ENCODE assay signal across 7 mouse cellular contexts in the genomic region with DNA sequence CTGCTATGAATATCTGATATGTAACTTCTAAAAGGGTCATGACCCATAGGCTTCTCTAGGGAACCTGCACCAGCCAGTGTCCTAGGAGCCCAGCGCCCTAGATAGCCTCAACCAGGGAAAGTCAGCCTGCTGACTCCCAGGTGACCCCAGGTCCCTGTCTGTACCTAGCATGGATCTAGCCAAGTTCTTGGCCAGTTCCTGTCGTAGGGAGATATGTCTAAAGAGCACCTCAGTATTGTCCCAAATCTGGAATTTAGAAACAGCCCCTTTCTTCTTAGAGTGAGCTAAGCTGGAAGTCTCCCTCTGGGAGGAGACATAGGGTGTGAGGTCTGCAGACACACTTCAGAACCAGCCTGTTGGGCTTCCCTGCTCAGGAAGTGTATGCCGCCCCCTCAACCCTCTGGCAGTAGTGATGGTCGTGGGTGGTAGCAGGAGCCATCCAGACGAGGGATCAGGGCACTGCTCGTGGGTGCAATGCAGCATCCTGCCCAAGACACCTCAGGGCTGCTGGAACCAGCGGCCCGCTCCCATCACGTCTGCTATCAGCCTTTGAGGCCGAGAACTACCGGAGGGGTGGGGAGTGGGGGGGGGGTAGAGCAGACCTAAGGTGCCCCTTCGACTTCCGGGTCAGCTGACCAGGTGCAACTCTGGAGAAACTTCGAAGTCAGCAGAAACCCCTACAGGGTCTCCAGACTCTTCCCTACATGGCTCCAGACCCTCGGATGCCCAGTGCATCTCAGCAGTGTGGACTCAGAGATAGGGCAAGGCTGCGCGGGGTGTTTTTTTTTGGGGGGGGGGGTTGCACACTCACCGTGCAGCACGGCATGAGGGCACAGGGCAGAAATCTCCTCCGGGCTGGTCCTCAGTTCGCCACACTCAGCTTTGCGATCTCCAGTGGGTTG. TPM values are rescaled to one million over a fixed set of nuclear protein-coding genes. Genes with fewer than 3 reads are reported as not detected.
DNase-seq lines count a peak whose midpoint lies in the region; ATAC-seq and TF ChIP-seq lines count a peak whose summit lies in the region.

A gene (minus strand): TSS at position 861 of the 902 bp plus-strand sequence.

- TF ChIP-seq CTCF in testis, adult 2 months (IDR thresholded peaks at IDR 0.05; ENCODE audit: control insufficient read depth, insufficient read depth, insufficient replicate concordance, low read depth, low read length) = no peak

- no peaks in the 10 kb centered on the region for H3K27me3 ChIP-seq in testis, adult 2 months (ENCODE audit: control insufficient read depth, insufficient read depth, low read length)
- peaks cover 5% of the 10 kb centered on the region; the same call in 1 of the 2 replicates for H3K27me3 ChIP-seq in embryonic facial prominence, embryonic 11.5 days (ENCODE audit: control insufficient read depth, insufficient read depth, low read length)
- H3K27me3 ChIP-seq in heart, embryonic 15.5 days = peaks cover 41% of the 10 kb centered on the region
- peaks cover 15% of the 10 kb centered on the region for H3K27me3 ChIP-seq in neural tube, embryonic 14.5 days (ENCODE audit: control insufficient read depth, insufficient read depth, low read length)

- no peak for DNase-seq in testis, postnatal 14 days (ENCODE audit: low spot score)
- no peak for DNase-seq in embryonic facial prominence, embryonic 11.5 days (ENCODE audit: low spot score)
- no peak for DNase-seq in left cerebral cortex, postnatal 10 days (ENCODE audit: extremely low spot score in 1 of 2, low spot score in 2 of 2)
- DNase-seq in yolk sac, embryonic 10.5 days (ENCODE audit: low spot score) = no peak

- H3K27ac ChIP-seq in testis, adult 2 months (ENCODE audit: control insufficient read depth, insufficient read depth, low read depth, low read length) = no peak within 1 kb of the TSS
- H3K27ac ChIP-seq in embryonic facial prominence, embryonic 11.5 days (replicated peaks; ENCODE audit: low read depth, low read length) = no peak within 1 kb of the TSS
- no peak within 1 kb of the TSS for H3K27ac ChIP-seq in heart, embryonic 15.5 days
- no peak within 1 kb of the TSS for H3K27ac ChIP-seq in neural tube, embryonic 14.5 days (ENCODE audit: low read depth, low read length)

- H3K36me3 ChIP-seq in testis, adult 2 months (ENCODE audit: control insufficient read depth, insufficient read depth, low read length) = no peaks in the 10 kb centered on the region
- H3K36me3 ChIP-seq in embryonic facial prominence, embryonic 11.5 days (replicated peaks; ENCODE audit: control insufficient read depth, insufficient read depth, low read depth, low read length) = no peaks in the 10 kb centered on the region
- no peaks in the 10 kb centered on the region for H3K36me3 ChIP-seq in heart, embryonic 15.5 days
- H3K36me3 ChIP-seq in neural tube, embryonic 14.5 days (ENCODE audit: control insufficient read depth, insufficient read depth, low read length) = no peaks in the 10 kb centered on the region

- ATAC-seq in embryonic facial prominence, embryonic 11.5 days (replicated peaks; ENCODE audit: insufficient number of reproducible peaks, low FRiP score, low TSS enrichment, low read depth) = no peak
- 0 out of 2 replicates have a peak, but pooled peaks have one; percentile 1 for ATAC-seq in heart, embryonic 15.5 days (replicated peaks; ENCODE audit: insufficient number of reproducible peaks, insufficient read depth, low FRiP score, low read depth)
- ATAC-seq in neural tube, embryonic 14.5 days (ENCODE audit: low read depth) = peak; percentile 8; the same call in 1 of the 2 replicates

- H3K9ac ChIP-seq in embryonic facial prominence, embryonic 11.5 days (replicated peaks; ENCODE audit: low read length) = peak within 1 kb of the TSS; percentile 47
- H3K9ac ChIP-seq in heart, embryonic 15.5 days = peak within 1 kb of the TSS; percentile 44; the same call in 1 of the 2 replicates
- peak within 1 kb of the TSS; percentile 41 for H3K9ac ChIP-seq in neural tube, embryonic 14.5 days (replicated peaks; ENCODE audit: low read depth, low read length)

- no peaks in the 10 kb centered on the region; the same call in 1 of the 2 replicates for H3K4me1 ChIP-seq in testis, adult 2 months (ENCODE audit: control insufficient read depth, insufficient read depth, low read length)
- no peaks in the 10 kb centered on the region; the same call in 1 of the 2 replicates for H3K4me1 ChIP-seq in embryonic facial prominence, embryonic 11.5 days (ENCODE audit: control insufficient read depth, insufficient read depth, low read length)
- peaks cover 23% of the 10 kb centered on the region for H3K4me1 ChIP-seq in heart, embryonic 15.5 days (replicated peaks)
- H3K4me1 ChIP-seq in neural tube, embryonic 14.5 days (ENCODE audit: control insufficient read depth, insufficient read depth, low read length) = 0 out of 2 replicates have a peak, but pooled peaks cover 7% of the 10 kb centered on the region

- intact Hi-C loops in left cerebral cortex, postnatal 10 days (cut with DNase I) = no loop called here

- 27% methylated on average over 22 of the region's 22 CpGs for WGBS in embryonic facial prominence, embryonic 11.5 days
- 21% methylated on average over 22 of the region's 22 CpGs for WGBS in heart, embryonic 15.5 days
- 31% methylated on average over 22 of the region's 22 CpGs for WGBS in neural tube, embryonic 14.5 days

- H3K4me2 ChIP-seq in embryonic facial prominence, embryonic 11.5 days (ENCODE audit: low read depth, low read length) = peak within 1 kb of the TSS; percentile 70
- peak within 1 kb of the TSS; percentile 85 for H3K4me2 ChIP-seq in heart, embryonic 15.5 days
- H3K4me2 ChIP-seq in neural tube, embryonic 14.5 days (ENCODE audit: low read depth, low read length) = peak within 1 kb of the TSS; percentile 78

- H3K9me3 ChIP-seq in embryonic facial prominence, embryonic 11.5 days (replicated peaks; ENCODE audit: control insufficient read depth, low read length) = no peaks in the 10 kb centered on the region
- no peaks in the 10 kb centered on the region for H3K9me3 ChIP-seq in heart, embryonic 15.5 days (replicated peaks)
- H3K9me3 ChIP-seq in neural tube, embryonic 14.5 days (ENCODE audit: control insufficient read depth, low read length) = no peaks in the 10 kb centered on the region

- TF ChIP-seq POLR2A in testis, adult 2 months (IDR thresholded peaks at IDR 0.05; ENCODE audit: control insufficient read depth, low read depth, low read length) = 0 out of 2 replicates have a peak, but pooled peaks have one; percentile 44

- peak within 1 kb of the TSS; percentile 5; the same call in 1 of the 2 replicates for H3K4me3 ChIP-seq in testis, adult 2 months (ENCODE audit: control insufficient read depth, low read depth, low read length)
- H3K4me3 ChIP-seq in embryonic facial prominence, embryonic 11.5 days (ENCODE audit: low read depth, low read length) = peak within 1 kb of the TSS; percentile 29
- H3K4me3 ChIP-seq in heart, embryonic 15.5 days = peak within 1 kb of the TSS; percentile 47
- peak within 1 kb of the TSS; percentile 29 for H3K4me3 ChIP-seq in neural tube, embryonic 14.5 days (ENCODE audit: low read depth, low read length)

RNA-seq across cellular contexts. Expression of the gene that starts here (rescaled TPM):
- polyA plus RNA-seq in testis, adult 2 months (2012; rRNA removed) = 7.9 and 8.4 TPM in 2 replicates
- polyA plus RNA-seq in embryonic facial prominence, embryonic 11.5 days (2014; fragmentation: Nextera tagmentation; extraction: Ambion mirVana) = 11.9 and 13.9 TPM in 2 replicates
- polyA plus RNA-seq in heart, embryonic 15.5 days (2015; fragmentation: Nextera tagmentation; extraction: Ambion mirVana) = 31.2 and 39.7 TPM in 2 replicates
- total RNA-seq in left cerebral cortex, postnatal 10 days (2021) = 10 to 100 TPM; 38.2 to 42.3 TPM
- 33.3 and 35.5 TPM in 2 replicates for polyA plus RNA-seq in neural tube, embryonic 14.5 days (2014; fragmentation: Nextera tagmentation; extraction: Ambion mirVana)
